Mouse (Mus musculus): ENCODE results near the gene Rmi1. TPM values are rescaled to one million over a fixed set of nuclear protein-coding genes. Genes with fewer than 3 reads are reported as not detected.
"Not testable (repeated sequence)": the region's sequence is repeated elsewhere in the genome, so short reads cannot be mapped to it uniquely, and the experiment has no call there.

The Rmi1 gene
- polyA plus RNA-seq, 1 experiment: 15.5 TPM

DNA sequence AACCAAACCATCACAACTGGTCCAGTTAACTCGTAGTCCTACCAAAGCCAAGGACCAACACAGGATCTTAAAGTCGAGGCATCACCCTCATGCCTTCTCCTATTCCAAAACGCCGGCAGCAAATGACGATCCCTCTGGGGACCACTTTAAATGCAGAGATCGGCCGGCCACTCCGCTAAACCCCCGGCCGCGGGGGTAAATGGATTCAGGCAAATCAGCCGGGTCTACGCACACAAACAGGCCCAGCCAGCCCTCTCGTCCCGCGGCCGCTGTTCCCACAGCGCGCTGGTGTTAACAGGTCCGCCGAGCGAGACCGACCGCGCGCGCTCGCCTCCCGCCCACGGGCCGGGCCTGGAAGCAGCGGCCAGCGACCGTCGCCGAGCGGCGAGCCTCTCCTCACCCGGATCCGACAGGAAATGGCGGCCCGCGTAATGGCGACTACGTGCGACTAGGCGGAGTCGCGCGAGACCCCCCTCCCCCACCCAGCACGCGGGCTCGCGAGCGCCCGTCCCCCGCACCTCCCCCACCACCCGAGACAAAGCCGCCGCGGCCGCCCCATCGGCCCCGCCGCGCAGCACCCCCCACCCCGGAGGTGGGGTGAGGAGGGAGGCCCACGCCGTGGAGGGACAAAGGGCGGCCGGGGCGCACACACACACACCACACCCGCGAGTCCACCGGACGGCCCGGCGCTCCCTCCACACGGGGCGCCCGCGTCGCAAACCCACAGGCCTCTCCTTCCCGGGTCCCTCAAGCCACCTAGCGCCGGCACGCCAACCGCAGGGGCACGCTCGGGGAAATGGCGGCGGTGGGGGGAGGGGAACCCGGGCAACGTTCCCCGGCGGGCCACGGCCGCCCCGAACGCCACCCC is 679 bp upstream of the Rmi1 start:
- DNase-seq (ENCODE audit: low spot score): no peak

GRCm38 (mm10) chr13:58402744-58403110 is 679 bp downstream of the Rmi1 start:
- no peak for DNase-seq (ENCODE audit: low spot score)

DNA sequence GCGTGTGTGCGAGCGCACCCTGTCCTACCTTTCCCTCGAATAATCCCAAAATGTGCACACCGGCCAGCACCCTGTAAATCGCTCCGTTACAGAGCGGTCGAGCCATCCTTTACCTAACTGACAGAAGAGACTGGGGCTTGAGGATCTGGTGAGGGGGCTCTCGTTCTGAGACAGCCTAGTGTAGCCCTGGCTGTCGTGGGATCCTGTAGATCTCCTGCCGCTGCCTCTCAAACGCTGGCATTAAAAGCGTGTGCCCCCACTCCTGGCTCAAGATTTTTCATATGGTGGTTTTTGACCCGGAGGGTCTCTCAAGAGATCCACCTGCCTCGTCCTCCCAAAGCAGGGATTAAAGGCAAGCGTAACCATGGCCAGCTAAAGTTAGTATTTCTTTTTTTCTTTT is 1.2 kb downstream of the Rmi1 start, which contains the start of gene Hnrnpk:
TSS of gene Hnrnpk (minus strand) at position 101 of the 400 bp plus-strand sequence.
- not testable (repeated sequence) for DNase-seq (ENCODE audit: low spot score)

- no peak for DNase-seq (ENCODE audit: low spot score)
These were observed 9.0 kb downstream of the Rmi1 start for GRCm38 (mm10) chr13:58411073-58411472.

- DNase-seq (ENCODE audit: low spot score): no peak
These were observed 13.3 kb downstream of the Rmi1 start for GRCm38 (mm10) chr13:58415374-58415773.

- no peak for DNase-seq (ENCODE audit: low spot score)
These were observed 13.8 kb downstream of the Rmi1 start for GRCm38 (mm10) chr13:58415838-58416237.

DNA sequence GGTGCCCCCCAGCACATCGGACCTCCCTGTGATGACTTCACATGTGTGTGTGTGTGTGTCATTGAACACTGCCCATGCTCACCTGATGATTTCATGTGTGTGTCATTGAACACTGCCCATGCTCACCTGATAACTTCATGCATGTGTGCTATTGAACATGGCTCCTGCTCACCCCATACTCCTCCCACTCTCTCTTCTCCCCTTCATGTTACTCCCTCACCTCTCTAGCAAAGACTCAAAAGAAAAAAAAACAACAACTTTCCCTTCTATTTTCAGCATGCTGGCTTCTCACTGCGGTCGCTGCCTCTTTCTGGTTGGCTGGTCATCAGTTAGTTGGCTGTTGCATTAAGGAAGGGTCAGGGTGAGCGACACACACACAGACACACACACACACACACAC is 16.6 kb downstream of the Rmi1 start:
- DNase-seq (ENCODE audit: low spot score): no peak

DNA sequence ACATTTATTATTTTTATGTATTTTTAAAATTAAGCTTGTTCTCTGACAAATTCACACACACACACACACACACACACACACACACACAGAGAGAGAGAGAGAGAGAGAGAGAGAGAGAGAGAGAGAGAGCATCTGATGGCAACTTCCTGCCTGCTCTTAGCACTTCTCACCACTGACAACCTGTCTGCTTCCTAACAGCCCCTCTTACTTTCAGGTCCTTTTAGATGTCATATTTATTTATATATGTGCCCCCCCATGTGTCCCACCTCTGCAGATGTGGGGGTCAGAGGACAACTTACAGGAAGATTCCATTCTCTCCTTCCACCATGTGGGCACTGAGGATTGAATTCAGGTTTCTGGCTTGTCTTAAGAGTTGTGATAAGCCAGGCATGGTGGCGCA is 17.2 kb downstream of the Rmi1 start:
- DNase-seq (ENCODE audit: low spot score): no peak

DNA sequence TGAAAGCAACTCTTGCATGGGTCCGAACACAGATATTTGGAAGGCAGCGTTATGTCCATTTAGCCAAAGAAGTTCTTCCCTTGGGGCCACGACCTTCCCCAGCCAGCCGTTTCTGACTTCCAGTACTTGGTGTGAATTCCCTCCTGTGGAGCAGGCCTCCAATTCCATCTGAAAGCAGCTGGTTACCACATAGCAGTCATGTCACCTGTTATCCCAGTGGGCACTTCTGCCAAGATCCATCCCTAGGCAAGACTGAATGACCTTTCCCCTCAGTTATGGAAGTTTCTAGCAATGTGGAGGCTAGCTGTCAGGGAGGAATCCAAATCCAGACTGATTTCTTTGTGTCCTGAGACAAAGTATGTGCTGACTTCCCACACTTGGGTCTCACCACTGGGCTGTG is 19.0 kb downstream of the Rmi1 start:
- DNase-seq (ENCODE audit: low spot score): no peak

DNA sequence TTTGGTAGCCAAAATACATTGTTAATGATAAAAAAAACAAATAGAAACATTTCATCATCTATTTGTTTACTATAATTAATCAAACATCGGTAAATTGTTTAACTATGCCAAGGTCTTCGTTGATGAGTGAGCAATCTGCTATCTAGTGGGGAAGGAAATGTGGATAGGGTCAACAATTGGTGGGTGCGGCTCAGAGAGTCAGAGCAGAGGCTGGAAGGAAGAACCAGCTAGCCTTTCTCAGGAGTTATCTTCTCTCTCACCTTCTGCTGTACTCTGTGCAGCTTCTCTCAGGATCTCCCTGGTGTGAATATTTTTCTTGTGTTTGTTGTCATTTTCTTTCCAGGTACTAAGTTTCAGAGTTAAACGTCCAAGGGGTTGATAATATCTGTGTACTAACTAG is 20.2 kb downstream of the Rmi1 start:
- no peak for DNase-seq (ENCODE audit: low spot score)

GRCm38 (mm10) chr13:58423061-58423660 is 21.1 kb downstream of the Rmi1 start:
- DNase-seq (ENCODE audit: low spot score): no peak

DNA sequence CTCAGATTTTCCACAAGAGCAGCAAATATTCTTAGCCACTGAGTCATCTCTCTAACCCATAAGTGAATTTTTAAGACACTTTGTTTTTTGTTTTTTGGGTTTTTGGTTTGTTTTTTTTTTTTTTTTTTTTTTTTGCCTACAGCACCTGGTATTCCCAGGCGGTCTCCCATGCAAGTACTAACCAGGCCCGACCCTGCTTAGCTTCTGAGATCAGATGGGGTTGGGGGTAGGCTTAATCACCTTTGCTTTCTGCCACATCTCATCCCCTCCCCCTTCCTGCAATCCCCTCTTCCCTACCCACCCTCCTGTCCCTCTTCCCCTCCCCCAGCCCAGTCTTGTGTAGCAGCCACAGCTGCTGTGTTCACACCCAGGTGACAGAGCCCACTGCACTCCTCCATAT is 37.7 kb downstream of the Rmi1 start:
- no peak for DNase-seq (ENCODE audit: low spot score)

GRCm38 (mm10) chr13:58443326-58443725 is 41.3 kb downstream of the Rmi1 start:
- DNase-seq (ENCODE audit: low spot score): no peak

DNA sequence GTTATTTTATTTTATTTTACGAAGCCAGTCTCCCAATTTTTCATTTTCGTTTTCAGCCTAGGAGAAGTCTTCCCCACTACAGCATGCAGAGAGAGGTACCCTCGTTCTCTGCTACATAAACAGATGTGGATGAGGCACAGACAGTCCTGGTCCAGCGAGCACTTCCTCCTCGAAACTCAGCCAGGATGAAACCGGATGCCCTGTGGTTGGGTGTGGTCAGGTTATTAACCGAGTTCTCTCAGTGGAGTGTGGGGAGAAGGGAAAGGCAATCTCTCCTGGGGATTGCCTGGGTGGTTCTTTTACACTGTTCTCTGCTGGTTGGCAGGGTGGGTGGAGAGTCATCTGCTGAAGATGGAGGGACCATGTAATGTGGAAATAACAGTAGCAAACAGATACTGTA is 41.7 kb downstream of the Rmi1 start:
- DNase-seq (ENCODE audit: low spot score): no peak

DNA sequence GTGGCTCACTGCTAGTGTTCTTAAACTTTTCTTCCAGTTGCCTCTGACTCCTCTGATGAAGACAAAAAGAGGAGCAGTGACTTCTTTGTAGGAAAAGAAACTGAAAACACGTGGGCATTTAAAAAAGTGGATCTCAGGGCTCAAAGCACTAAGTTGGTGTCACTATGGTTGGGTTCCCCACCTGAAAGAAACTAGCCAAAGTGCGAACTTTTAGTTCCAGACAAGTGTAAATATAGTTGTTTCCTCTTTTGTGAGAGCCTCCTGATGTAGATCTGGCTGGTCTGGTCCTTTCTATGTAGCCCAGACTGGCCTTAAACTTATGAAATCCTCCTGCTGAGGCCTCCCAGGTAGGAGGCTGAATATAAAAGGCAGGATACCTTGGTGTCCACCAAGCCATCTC is 44.5 kb downstream of the Rmi1 start:
- no peak for DNase-seq (ENCODE audit: low spot score)

DNA sequence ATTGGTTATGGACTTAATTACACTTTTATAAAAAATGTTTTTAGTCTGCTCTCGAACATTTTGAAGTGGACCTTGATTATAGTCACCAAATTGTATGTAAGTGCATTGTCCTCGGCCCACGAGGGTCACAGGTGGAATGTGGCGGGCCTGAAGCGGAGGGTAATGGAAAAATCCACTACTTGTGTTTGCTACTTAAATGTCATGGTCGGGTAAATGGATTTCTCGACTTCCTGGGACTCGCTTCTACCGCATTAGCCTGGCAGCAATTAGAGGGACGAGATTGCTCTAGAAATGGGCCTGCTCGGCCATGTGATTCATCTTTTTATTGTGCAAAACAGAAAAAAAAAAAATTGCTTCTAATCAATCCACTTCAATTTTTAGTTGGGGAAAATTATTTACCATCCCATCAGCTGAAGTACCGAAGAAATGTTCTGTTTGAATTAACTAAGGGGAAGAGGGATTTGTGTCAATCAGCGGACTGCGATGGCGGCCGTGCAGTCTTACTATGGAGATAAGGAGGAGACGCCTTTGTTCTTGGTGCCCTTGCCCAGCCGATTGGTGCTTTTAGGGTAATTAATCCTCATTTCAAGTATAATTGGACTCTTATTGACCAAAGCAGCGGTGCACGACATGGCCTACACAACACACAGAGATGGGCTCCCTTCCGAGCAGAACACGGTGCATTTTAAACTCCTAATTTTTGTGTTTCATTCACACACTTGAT is 48.6 kb downstream of the Rmi1 start:
- DNase-seq (ENCODE audit: low spot score): no peak

GRCm38 (mm10) chr13:58452246-58452645 is 50.2 kb downstream of the Rmi1 start:
- DNase-seq (ENCODE audit: low spot score): no peak

DNA sequence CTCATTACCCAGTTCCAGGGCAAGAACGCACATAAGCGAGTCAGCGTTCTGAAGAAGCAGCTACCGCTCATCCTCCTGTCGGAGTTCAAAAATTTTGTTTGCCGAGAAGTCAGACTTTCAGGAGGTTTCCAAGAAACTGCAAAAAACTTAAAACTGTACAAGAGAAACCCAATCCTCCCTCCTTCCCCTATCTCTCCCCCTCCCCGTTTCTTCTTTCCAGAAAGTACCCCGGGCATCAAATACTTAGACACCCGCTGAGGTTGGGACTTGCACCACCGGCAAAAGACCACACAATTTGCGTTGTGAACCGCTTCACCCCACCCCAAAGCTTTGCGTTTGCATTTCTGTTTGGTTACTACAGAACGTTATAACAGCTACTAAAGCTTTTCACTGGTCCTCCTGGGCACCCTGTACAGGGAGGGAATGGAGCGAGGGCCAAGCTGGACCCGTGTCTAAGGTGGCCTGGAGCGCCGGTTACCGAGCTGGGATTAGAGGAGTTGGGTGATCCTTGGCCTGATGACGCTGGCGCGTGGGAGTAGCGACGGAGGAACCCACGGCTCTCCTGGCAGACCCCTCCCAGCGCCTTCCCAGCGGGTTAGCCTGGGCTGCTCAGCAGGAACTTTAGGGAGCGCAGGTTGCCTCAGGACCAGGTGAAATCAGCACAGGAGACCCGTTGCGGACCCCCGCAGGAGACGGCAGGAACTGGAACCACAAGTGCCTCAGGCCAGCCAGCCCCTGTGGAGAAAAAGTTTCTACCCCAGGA is 50.8 kb downstream of the Rmi1 start:
- DNase-seq (ENCODE audit: low spot score): peak; percentile 32

DNA sequence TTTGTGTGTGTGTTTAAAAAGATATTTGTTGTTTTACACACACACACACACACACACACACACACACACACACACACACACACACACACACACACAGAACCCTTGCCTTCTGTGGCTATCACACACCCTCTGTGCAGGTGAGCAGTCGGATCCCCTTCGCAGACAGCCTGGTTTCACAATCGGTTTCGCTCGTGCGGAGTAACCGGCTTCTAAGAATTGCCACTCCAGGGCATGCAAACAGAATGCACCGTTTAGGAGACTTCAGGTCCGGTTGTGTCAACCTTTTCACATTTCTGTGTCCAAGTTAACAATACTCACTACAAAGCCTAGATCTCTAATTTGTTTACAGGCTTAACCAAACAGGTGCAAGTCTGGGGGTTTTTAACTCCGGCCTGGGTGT is 51.5 kb downstream of the Rmi1 start:
- DNase-seq (ENCODE audit: low spot score): no peak

DNA sequence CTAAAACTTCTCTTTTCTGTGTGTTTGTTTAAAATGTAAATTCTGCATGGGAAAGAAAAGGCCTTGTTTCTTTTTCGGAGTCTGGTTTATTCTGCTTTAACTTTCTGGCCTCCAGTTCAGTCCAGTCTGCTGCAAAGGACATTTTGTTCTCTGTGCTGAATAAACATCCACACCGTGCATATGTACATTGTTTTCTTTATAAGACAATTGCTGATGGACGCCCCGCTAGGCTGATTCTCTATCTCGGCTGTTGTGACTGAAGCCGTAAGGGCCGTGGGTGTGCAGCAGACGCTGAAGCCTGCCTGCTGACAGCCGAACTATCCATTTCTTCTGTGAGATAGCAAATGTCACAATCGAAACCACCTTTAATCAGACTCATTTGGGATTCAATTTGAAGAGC is 54.5 kb downstream of the Rmi1 start:
- no peak for DNase-seq (ENCODE audit: low spot score)

GRCm38 (mm10) chr13:58458811-58459210 is 56.8 kb downstream of the Rmi1 start:
- not testable (repeated sequence) for DNase-seq (ENCODE audit: low spot score)
